Mouse (Mus musculus) megakaryocyte progenitor cell, adult 5-6 weeks (primary cell): Measurements from ENCODE around the gene Wdr37. TPM values are rescaled to one million over a fixed set of nuclear protein-coding genes. Genes with fewer than 3 reads are reported as not detected.
"Not testable (repeated sequence)": the region's sequence is repeated elsewhere in the genome, so short reads cannot be mapped to it uniquely, and the experiment has no call there.

Source experiments
- ATAC-seq: replicated peaks from 2 replicates; pipeline ENCODE4 v1.8.0; 2016; ENCODE audit warnings: mild to moderate bottlenecking, moderate TSS enrichment, inconsistent platforms; ENCODE audit not compliant: poor library complexity
- total RNA-seq, 2 experiments: library from RNA; stranded (forward) in 1 of 2; stranded (reverse) in 1 of 2; fragments of 157-497, 149-512 nt in 1 of 2; fragments of 200-1000 nt in 1 of 2; gene quantifications; 2 replicates each; pipeline versions ENCODE4 v1.2.3 to v1.2.4; 2015 to 2017

Gene Wdr37
- total RNA-seq, 2 experiments from 2014 or later = 16.7 to 19.4 TPM

- ATAC-seq = not testable (repeated sequence)
Measured at GRCm38 (mm10) chr13:8841846-8842245, 29.9 kb downstream of the Wdr37 start.

GRCm38 (mm10) chr13:8840941-8841340, 30.8 kb downstream of the Wdr37 start:
- ATAC-seq = 0 out of 2 replicates have a peak, but pooled peaks have one; percentile 25

- no peak for ATAC-seq
Measured at GRCm38 (mm10) chr13:8839937-8840336, 31.8 kb downstream of the Wdr37 start.

GRCm38 (mm10) chr13:8839111-8839510, 32.6 kb downstream of the Wdr37 start:
- no peak for ATAC-seq

- ATAC-seq = no peak
Measured at GRCm38 (mm10) chr13:8838394-8838793, 33.3 kb downstream of the Wdr37 start.

GRCm38 (mm10) chr13:8834573-8834972, 37.1 kb downstream of the Wdr37 start:
- no peak for ATAC-seq

GRCm38 (mm10) chr13:8831546-8832251, 40.0 kb downstream of the Wdr37 start:
- no peak for ATAC-seq

- peak; percentile 59 for ATAC-seq
Measured at GRCm38 (mm10) chr13:8830696-8831095, 41.0 kb downstream of the Wdr37 start.

- no peak for ATAC-seq
Measured at GRCm38 (mm10) chr13:8829784-8830183, 41.9 kb downstream of the Wdr37 start.

GRCm38 (mm10) chr13:8828946-8829345, 42.8 kb downstream of the Wdr37 start:
- ATAC-seq = no peak

GRCm38 (mm10) chr13:8823546-8823945, 48.2 kb downstream of the Wdr37 start:
- ATAC-seq = no peak

GRCm38 (mm10) chr13:8823120-8823519, 48.6 kb downstream of the Wdr37 start:
- ATAC-seq = no peak

- no peak for ATAC-seq
Measured at GRCm38 (mm10) chr13:8822201-8822600, 49.5 kb downstream of the Wdr37 start.

GRCm38 (mm10) chr13:8805931-8806330, 65.8 kb downstream of the Wdr37 start:
- no peak for ATAC-seq

GRCm38 (mm10) chr13:8800576-8800975, 71.1 kb downstream of the Wdr37 start:
- ATAC-seq = no peak

GRCm38 (mm10) chr13:8793217-8793616, 78.5 kb downstream of the Wdr37 start:
- ATAC-seq = no peak

- peak; percentile 85 for ATAC-seq
Measured at GRCm38 (mm10) chr13:8785185-8785584, 86.5 kb downstream of the Wdr37 start.

GRCm38 (mm10) chr13:8784308-8785061, 87.2 kb downstream of the Wdr37 start:
- ATAC-seq = peak; percentile 20; the same call in 1 of the 2 replicates

GRCm38 (mm10) chr13:8783686-8784307, 87.9 kb downstream of the Wdr37 start:
- ATAC-seq = no peak

- no peak for ATAC-seq
Measured at GRCm38 (mm10) chr13:8782636-8783035, 89.1 kb downstream of the Wdr37 start.

- peak; percentile 96 for ATAC-seq
Measured at GRCm38 (mm10) chr13:8780441-8780840, 91.3 kb downstream of the Wdr37 start.

- no peak for ATAC-seq
Measured at GRCm38 (mm10) chr13:8770616-8771015, 101.1 kb downstream of the Wdr37 start.
